Mouse (Mus musculus): ENCODE data around the gene Tepp. TPM values are rescaled to one million over a fixed set of nuclear protein-coding genes. Genes with fewer than 3 reads are reported as not detected.

Tepp gene
- polyA plus RNA-seq, 1 experiment from 2014 or later: 2.2 TPM

- 64% methylated on average over 5 of the region's 5 CpGs for WGBS
- Histone ChIP-seq H3K27me3 (ENCODE audit: control insufficient read depth, insufficient read depth, low read length) (no peaks in the 10 kb centered on the region), H3K36me3 (replicated peaks; ENCODE audit: control insufficient read depth, insufficient read depth) (peaks cover 81% of the 10 kb centered on the region)
Observed at GRCm38 (mm10) chr8:95341721-95342120, 31.4 kb downstream of the Tepp start.

GRCm38 (mm10) chr8:95344668-95345067 is 34.3 kb downstream of the Tepp start:
- peaks cover 58% of the 10 kb centered on the region for H3K36me3 ChIP-seq (replicated peaks; ENCODE audit: control insufficient read depth, insufficient read depth)
- H3K27me3 ChIP-seq (ENCODE audit: control insufficient read depth, insufficient read depth, low read length): no peaks in the 10 kb centered on the region
- DNase-seq (ENCODE audit: low spot score): no peak
- 74% methylated on average over 6 of the region's 6 CpGs for WGBS
- no peak for ATAC-seq (ENCODE audit: low FRiP score)
- no peak overlapping the region for H3K4me3 ChIP-seq (replicated peaks; ENCODE audit: low read length)
- H3K4me2 ChIP-seq (replicated peaks): no peak overlapping the region
- no peaks in the 10 kb centered on the region for H3K9me3 ChIP-seq (ENCODE audit: control insufficient read depth, low read length)
- H3K9ac ChIP-seq: no peak overlapping the region
- no peak overlapping the region for H3K27ac ChIP-seq
- H3K4me1 ChIP-seq (replicated peaks; ENCODE audit: control insufficient read depth, insufficient read depth, low read length): peaks cover 20% of the 10 kb centered on the region

More at GRCm38 (mm10) chr8:95341721-95342120, 31.4 kb downstream of the Tepp start:
- no peaks in the 10 kb centered on the region for H3K9me3 ChIP-seq (ENCODE audit: control insufficient read depth, low read length)
- H3K4me3 ChIP-seq (replicated peaks; ENCODE audit: low read length): no peak overlapping the region
- no peaks in the 10 kb centered on the region for H3K4me1 ChIP-seq (replicated peaks; ENCODE audit: control insufficient read depth, insufficient read depth, low read length)
- ATAC-seq (ENCODE audit: low FRiP score): no peak
- H3K27ac ChIP-seq: no peak overlapping the region
- H3K9ac ChIP-seq: no peak overlapping the region
- H3K4me2 ChIP-seq (replicated peaks): no peak overlapping the region
- no peak for DNase-seq (ENCODE audit: low spot score)

DNA sequence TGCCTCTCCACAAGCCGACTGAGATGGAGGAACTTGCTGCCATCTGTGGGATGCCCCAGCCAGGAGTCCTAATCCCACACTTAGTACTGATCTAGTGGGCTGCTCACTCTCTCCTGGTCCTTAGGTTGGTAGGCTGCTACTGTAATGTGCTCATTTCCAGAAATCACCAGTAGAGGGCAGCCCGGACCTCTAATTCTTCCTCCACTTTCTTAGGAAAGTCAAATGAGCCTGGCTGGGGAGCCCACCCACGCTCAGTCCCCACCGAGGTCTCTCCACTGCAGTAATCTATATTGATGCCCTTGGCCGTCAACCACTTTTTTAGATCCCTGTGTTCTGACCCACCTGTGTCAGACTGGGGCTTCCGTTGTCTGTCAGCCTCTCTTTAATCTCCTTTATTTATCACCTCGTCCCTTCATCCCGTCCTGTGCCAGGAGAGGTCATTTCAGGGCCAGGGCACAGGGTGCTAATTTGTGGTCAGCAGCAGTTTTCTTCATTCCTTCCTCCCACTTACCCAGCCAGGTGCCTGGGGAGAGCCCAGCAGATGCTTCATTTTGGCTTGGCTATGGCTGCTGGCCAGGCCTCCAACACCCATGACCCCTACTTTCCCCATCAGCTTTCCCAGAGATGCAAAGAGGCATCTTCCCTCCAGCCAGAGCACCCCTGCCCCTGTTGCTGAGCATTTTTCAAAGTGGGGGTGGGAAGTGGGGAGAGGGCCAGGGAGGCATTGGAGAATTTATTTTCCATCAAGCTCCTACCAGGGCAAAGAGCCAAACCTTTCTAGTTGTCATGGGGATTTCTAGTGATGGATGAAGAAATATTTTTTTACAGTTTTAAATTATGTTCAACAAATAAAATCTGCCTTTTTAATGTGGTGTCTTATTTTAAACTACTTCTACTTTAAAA is 36.5 kb downstream of the Tepp start:
- 29% methylated on average over 8 of the region's 8 CpGs for WGBS
- no peak overlapping the region for H3K9ac ChIP-seq
- H3K4me3 ChIP-seq (replicated peaks; ENCODE audit: low read length): no peak overlapping the region
- H3K27ac ChIP-seq: no peak overlapping the region
- H3K4me1 ChIP-seq (replicated peaks; ENCODE audit: control insufficient read depth, insufficient read depth, low read length): peaks cover 21% of the 10 kb centered on the region
- H3K4me2 ChIP-seq (replicated peaks): no peak overlapping the region
- no peaks in the 10 kb centered on the region for H3K27me3 ChIP-seq (ENCODE audit: control insufficient read depth, insufficient read depth, low read length)
- ATAC-seq (ENCODE audit: low FRiP score) (peak; percentile 54), DNase-seq (ENCODE audit: low spot score) (peak; percentile 94)
- H3K9me3 ChIP-seq (ENCODE audit: control insufficient read depth, low read length): no peaks in the 10 kb centered on the region
- peaks cover 39% of the 10 kb centered on the region for H3K36me3 ChIP-seq (replicated peaks; ENCODE audit: control insufficient read depth, insufficient read depth)

DNA sequence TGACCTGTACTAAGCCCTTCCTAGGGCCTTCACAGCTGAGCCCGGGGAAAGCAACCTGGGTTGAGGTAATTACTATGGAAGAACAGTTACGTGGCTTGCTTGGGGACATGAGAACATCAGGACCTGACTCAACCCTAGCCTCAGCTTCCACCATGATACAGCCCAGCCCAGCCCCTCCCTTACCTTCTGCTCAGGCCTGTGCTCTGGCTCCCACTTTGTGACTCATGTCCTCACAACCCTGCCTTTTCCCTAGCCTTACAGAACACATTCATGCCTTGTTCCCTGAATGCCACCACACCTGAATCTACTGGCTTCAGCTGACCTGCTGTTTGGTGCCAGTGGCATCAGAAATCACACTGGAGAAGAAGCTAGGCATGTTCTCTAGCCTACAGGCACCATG is 38.0 kb downstream of the Tepp start:
- Histone ChIP-seq H3K4me3 (replicated peaks; ENCODE audit: low read length) (no peak overlapping the region), H3K27ac (0 out of 2 replicates have a peak overlapping the region, but pooled peaks have one; percentile 41), H3K4me2 (replicated peaks) (no peak overlapping the region), H3K9ac (no peak overlapping the region), H3K36me3 (replicated peaks; ENCODE audit: control insufficient read depth, insufficient read depth) (peaks cover 24% of the 10 kb centered on the region), H3K4me1 (replicated peaks; ENCODE audit: control insufficient read depth, insufficient read depth, low read length) (peaks cover 22% of the 10 kb centered on the region), H3K27me3 (ENCODE audit: control insufficient read depth, insufficient read depth, low read length) (no peaks in the 10 kb centered on the region), H3K9me3 (ENCODE audit: control insufficient read depth, low read length) (no peaks in the 10 kb centered on the region)
- 79% methylated on average over 2 of the region's 2 CpGs for WGBS
- DNase-seq (ENCODE audit: low spot score): no peak
- ATAC-seq (ENCODE audit: low FRiP score): no peak

- Histone ChIP-seq H3K9ac (no peak overlapping the region), H3K4me3 (replicated peaks; ENCODE audit: low read length) (no peak overlapping the region), H3K4me1 (replicated peaks; ENCODE audit: control insufficient read depth, insufficient read depth, low read length) (peaks cover 28% of the 10 kb centered on the region), H3K36me3 (replicated peaks; ENCODE audit: control insufficient read depth, insufficient read depth) (peaks cover 18% of the 10 kb centered on the region), H3K27me3 (ENCODE audit: control insufficient read depth, insufficient read depth, low read length) (no peaks in the 10 kb centered on the region), H3K4me2 (replicated peaks) (0 out of 2 replicates have a peak overlapping the region, but pooled peaks have one; percentile 15), H3K27ac (0 out of 2 replicates have a peak overlapping the region, but pooled peaks have one; percentile 41), H3K9me3 (ENCODE audit: control insufficient read depth, low read length) (no peaks in the 10 kb centered on the region)
- 41% methylated on average over 19 of the region's 19 CpGs for WGBS
- ATAC-seq (ENCODE audit: low FRiP score) (no peak), DNase-seq (ENCODE audit: low spot score) (peak; percentile 47)
Observed at GRCm38 (mm10) chr8:95348811-95349630, 38.7 kb downstream of the Tepp start.

DNA sequence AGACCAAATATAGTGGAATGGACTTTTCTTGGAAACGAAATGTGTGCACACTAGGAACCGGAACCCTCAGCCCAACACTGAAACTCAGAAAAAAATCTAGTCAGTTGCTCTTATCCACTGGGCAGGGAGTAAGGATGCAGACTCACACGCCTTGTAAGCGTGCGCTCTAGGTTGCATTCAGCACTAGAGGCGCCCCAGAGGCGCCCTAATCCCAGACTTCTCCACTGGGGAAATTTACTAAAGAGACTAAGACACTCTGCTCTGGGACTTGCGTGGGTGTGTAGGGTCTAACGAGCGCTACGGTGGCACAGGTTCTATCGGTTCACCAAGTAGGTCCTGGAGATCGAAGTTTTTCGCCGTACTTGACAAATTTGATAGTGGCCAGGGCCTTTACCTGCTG is 41.1 kb downstream of the Tepp start:
- H3K9ac ChIP-seq: no peak overlapping the region
- no peak overlapping the region for H3K27ac ChIP-seq
- H3K4me3 ChIP-seq (replicated peaks; ENCODE audit: low read length): peak overlapping the region; percentile 93
- 2% methylated on average over 15 of the region's 15 CpGs for WGBS
- no peaks in the 10 kb centered on the region for H3K27me3 ChIP-seq (ENCODE audit: control insufficient read depth, insufficient read depth, low read length)
- peak overlapping the region; percentile 96 for H3K4me2 ChIP-seq (replicated peaks)
- H3K36me3 ChIP-seq (replicated peaks; ENCODE audit: control insufficient read depth, insufficient read depth): peaks cover under 1% of the 10 kb centered on the region; the same call in 1 of the 2 replicates
- peaks cover 42% of the 10 kb centered on the region for H3K4me1 ChIP-seq (replicated peaks; ENCODE audit: control insufficient read depth, insufficient read depth, low read length)
- ATAC-seq (ENCODE audit: low FRiP score) (0 out of 2 replicates have a peak, but pooled peaks have one; percentile 25), DNase-seq (ENCODE audit: low spot score) (peak; percentile 64)
- no peaks in the 10 kb centered on the region for H3K9me3 ChIP-seq (ENCODE audit: control insufficient read depth, low read length)

DNA sequence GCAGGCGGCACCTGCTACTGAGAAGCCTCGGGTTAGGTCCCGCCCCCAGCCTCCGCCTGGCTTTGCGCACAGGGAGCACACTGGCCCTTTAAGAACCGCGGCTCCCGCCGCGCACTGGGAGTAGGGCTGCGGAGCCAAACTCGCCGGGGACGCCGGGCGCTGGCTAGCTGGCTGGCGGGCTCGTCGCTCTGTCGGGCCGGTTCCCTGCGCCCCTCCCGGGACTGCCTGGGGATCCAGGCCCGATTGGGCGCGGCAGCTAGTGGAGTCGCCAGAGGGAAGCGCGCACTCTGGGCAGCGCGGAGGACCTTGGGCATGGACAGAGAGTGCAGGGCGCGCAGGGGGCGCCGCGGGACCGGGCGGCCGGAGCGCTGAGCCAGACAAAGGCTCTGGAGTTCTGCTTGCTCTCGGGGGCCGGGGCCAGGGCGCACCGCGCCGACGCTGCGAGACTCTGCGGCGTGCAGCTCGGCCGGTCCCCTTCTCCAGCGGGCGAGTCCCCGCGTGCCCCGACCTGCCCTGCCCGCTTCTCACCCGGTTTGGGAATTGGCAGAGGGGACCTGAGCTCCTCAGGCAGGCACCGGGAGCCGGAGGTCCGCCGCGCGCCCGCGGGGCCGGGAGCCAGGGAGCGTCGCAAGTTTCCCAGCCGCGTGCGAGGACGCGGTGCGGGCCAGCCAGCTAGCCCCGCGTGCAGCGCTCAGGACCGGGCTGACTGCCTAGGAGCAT is 41.9 kb downstream of the Tepp start, which contains the start of gene Mmp15:
Gene Mmp15 (plus strand): TSS at position 118 of the 720 bp plus-strand sequence.
- Histone ChIP-seq H3K9me3 (ENCODE audit: control insufficient read depth, low read length) (no peaks in the 10 kb centered on the region), H3K27ac (peak within 1 kb of the TSS; percentile 88), H3K36me3 (replicated peaks; ENCODE audit: control insufficient read depth, insufficient read depth) (no peaks in the 10 kb centered on the region; the same call in 1 of the 2 replicates), H3K4me1 (replicated peaks; ENCODE audit: control insufficient read depth, insufficient read depth, low read length) (peaks cover 44% of the 10 kb centered on the region), H3K27me3 (ENCODE audit: control insufficient read depth, insufficient read depth, low read length) (no peaks in the 10 kb centered on the region), H3K9ac (peak within 1 kb of the TSS; percentile 88), H3K4me2 (replicated peaks) (peak within 1 kb of the TSS; percentile 96), H3K4me3 (replicated peaks; ENCODE audit: low read length) (peak within 1 kb of the TSS; percentile 93)
- DNase-seq (ENCODE audit: low spot score) (peak; percentile 65), ATAC-seq (ENCODE audit: low FRiP score) (peak; percentile 69)
- under 1% methylated on average over 64 of the region's 80 CpGs for WGBS

DNA sequence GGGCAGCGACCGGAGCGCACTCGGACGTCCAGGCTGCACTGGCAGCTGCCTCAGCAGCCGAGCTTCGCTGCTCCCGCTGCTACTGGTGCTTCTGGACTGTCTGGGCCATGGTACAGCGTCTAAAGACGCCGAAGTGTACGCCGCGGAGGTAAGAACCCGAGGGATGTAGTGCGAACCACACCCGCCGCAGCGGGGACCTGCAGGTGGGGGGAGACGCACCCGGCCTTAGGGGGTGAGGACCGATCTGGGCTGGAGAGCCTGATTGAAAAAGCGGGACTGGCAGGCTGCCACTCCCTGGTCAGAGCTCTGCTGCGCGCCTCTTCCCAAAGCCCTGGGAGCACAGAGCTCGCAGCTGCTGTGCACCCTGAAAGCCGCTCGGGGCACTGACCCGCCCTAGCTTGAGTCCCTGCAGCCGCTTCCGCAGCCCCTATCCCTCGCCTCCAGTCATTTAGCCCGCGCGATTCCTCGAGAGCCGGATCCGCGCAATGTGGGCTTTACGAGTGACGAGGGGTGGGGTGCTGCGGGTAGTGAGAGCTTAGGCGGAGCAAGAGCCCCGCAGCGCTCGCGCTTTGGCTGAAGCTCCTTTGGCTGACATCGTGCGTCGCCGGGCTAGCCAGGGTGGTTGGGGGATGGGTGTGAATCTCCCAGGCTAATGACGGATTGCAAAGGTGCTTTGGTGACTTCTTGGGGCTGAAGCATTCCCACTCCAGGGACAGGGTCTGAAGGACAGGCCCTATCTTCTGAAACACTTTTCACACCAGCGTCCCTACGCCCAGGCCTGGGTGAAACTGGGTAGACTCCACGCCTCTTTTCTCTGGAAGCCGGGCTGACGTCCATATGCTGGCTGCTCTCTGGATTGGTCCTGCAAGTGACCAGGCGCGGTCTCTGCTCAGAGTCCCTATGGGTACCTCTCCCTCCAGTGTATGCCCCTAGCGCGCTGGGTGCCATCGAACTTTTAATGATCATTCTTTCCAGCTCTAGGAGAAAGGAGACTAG is 42.8 kb downstream of the Tepp start:
- 2% methylated on average over 61 of the region's 62 CpGs for WGBS
- Histone ChIP-seq H3K4me2 (replicated peaks) (peak overlapping the region; percentile 96), H3K27ac (peak overlapping the region; percentile 88), H3K4me3 (replicated peaks; ENCODE audit: low read length) (peak overlapping the region; percentile 93), H3K36me3 (replicated peaks; ENCODE audit: control insufficient read depth, insufficient read depth) (no peaks in the 10 kb centered on the region), H3K9me3 (ENCODE audit: control insufficient read depth, low read length) (no peaks in the 10 kb centered on the region), H3K27me3 (ENCODE audit: control insufficient read depth, insufficient read depth, low read length) (no peaks in the 10 kb centered on the region), H3K4me1 (replicated peaks; ENCODE audit: control insufficient read depth, insufficient read depth, low read length) (peaks cover 43% of the 10 kb centered on the region), H3K9ac (peak overlapping the region; percentile 88)
- DNase-seq (ENCODE audit: low spot score) (peak; percentile 62), ATAC-seq (ENCODE audit: low FRiP score) (peak; percentile 39)
